Mouse (Mus musculus) testis, postnatal 10 days (tissue): ENCODE results near the gene Fbln1.

Source experiments
- DNase-seq: peaks from one replicate; pipeline ENCODE4 v3.0.0; 2021; ENCODE audit warnings: low spot score

The Fbln1 gene

DNA sequence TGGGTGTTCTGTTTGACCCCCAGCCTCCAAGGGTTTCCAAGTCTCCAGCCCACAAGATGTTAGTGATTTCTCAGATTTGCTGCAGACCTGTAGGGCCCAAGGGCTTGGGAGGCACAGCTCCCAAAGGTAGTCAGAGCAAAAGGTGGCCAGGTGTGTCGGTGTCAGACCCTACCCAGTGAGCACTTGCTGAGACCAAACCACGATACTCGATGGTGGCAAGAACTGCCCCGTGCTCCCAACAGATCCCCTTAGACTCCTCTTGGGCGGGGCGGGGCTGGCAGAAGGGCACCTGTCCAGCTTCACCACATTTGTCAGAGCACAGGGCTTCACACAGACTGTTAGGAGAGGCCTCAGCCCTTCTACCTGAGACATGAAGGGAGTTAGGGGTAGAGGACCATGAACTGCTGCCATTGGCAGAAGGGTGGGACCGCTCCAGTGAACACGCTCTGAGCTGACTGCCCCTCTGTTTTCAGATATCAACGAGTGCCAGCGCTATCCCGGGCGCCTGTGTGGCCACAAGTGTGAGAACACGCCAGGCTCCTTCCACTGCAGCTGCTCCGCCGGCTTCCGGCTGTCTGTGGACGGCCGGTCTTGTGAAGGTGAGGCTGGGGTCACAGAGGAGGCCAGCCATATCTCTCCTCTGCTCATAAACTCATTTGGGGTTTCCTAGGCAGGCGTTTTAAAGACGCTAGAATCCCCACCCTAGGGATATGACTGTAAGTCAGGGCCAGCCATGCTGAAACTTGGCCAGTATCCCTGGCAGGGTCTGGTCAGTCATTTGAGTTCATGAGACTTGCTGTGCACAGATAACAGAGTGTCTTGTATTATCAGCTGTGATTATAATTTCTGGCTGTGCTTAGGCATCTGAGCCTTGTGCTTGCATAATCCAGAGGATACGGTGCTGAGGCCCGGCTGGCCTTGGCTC lies 33.3 kb downstream of the Fbln1 start:
- no peak for DNase-seq

DNA sequence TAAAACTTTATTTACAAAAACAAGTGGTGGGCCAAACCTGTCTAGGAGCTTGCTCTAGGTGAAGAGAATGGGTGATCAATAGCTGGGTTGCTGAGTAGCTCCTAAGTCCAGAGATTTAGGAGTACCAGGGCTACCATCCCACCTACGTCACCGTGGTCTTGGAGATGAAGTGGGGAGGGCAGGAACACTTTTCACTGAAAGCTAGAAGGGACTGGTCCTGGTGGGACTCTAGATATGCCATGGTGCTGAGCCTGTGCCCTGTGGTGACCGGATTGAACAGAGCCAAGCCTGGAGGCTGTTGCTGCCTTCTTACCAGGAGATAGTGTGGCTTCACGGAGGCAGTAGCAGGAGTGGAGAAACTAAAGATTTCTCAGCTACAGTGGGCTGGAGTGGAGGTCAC lies 34.3 kb downstream of the Fbln1 start:
- DNase-seq = no peak

DNA sequence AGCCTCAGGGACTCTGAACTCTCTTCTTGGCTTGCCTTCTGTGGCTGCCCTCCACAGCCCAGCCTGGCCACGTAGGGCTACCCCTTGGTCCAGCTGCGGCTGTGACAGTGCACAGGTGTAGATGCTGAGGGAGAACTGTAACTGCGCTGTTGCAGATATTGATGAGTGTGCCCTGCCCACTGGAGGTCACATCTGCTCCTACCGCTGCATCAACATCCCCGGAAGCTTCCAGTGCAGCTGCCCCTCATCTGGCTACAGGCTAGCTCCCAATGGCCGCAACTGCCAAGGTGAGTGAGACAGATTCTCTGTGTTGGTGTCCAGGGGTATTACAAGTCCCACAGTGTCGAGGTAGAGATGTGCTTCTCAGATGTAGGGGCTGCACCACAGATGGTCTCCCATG lies 36.1 kb downstream of the Fbln1 start:
- DNase-seq = no peak

DNA sequence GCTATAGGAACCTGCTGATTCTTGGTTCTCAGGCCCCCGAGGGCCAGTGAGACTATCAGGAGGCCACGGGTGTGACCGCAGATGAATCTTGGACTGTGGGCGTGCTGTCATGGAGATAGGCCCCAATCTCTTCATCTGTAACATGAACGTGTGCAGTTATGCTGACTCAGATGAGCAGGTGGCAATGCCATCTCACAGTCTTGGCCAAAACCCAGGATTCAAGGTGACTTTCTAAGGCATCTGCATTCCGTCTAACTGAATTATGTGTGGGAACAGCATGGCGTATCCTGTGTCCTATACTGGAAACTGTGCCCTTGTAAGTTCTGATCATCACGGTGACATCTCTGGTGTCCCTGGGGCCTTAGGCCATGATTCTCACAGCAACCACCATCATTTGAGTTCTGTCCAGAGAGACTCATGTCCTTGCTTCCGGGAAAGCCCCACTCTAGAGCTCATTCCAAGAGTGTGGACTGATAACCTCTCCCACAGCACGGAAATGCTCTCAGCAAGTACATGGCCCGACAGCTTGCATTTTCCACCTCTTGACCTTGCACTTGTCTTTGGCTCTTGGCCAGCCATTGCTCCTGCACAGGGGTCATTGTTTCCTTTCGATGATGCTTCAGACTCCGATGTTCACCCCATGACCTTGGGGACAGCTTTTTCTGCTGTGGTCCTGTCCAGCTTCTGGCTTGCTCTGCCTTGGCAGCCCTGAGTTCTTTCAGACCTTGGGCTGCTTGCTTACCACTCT lies 38.8 kb downstream of the Fbln1 start:
- DNase-seq = no peak

DNA sequence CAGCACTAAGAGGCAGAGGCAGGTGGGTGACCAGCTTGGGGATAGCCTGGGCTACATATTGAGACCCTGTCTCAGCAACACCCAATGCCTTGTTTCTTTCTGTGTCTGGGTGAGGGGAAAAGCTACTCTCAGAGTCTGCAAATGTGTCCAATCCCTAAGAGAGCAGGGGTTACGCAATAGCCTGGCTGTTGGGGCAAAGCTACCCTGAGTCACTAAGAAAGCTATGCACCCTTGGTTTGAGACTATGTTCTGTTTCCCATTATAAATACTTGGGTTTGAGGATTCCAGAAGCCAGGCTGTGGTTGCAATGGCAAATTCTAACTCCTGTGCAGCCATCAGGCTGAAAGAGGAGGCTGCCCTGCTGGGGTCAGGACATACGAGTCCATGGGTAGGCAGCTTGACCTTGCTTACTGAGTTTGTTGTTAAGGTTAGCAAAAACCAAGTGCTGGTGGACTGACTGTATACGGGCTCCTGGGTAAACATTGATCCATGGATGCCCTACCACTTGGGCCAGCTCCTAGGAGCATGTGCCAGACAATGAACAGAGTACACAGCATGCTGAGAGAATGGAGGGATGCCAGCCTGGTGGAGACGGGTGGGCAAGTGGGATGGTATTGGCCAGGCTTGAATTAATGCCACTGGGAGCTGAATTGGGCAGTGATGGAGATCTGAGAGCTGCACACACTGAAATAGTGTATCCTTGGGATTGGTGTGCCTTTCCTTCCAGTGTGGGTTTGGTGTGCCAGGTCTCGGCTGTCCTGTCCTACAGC lies 39.7 kb downstream of the Fbln1 start:
- no peak for DNase-seq

DNA sequence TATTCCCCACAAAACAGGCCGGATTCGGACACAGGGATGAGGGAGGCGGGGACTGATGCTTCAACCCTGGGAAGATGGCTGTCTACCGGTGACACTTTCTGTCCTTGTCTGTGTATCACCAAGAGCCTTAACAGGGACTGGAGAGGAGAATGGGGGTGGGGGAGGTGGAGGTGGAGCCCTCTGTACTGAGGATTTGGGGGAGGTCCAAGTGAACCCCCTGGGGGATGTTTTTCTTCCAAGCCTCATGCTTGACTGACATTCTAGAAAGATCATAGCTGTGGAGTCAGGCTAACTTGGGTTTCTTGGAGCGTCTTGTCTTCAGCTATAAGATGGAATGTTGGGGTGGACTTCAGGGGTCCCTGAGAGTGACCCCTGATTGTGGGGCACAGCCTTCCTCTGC lies 40.3 kb downstream of the Fbln1 start:
- DNase-seq = no peak

DNA sequence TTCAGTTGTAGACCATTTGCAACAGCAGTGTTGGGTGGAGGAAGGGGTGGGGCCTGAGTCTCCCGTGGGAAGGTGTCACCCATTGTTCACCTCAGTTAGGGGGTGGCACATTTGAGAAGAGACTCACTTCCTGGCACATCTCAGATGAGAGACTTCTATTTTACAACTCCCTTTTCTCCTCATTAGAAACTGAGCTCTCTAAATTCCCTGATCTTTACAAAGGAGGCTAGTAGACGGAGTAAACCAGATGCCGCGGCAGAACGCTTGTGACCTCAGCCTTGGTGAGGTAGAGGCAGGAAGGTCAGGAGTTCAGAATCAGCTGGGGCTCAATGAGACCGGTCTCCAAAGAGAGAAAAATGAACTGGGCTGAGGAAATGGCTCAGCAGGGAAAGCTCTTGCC lies 41.2 kb downstream of the Fbln1 start:
- DNase-seq = no peak

DNA sequence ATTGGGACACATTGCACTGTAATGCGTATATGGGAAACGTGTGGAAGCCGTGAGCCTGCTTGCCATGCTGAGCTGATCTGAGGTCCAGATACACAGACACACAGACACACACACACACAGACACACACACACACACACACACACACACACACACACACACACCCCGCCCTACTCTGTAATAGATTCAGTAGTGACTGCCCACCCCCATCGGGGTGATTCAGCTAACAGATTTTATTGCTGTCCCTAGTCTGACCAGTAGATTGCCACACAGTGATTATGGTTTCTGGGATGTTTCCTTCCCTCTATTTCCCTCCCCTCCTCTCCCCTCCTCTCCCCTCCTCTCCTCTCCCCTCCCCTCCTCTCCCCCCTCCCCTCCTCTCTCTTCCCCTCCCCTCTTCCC lies 42.6 kb downstream of the Fbln1 start:
- no peak for DNase-seq

DNA sequence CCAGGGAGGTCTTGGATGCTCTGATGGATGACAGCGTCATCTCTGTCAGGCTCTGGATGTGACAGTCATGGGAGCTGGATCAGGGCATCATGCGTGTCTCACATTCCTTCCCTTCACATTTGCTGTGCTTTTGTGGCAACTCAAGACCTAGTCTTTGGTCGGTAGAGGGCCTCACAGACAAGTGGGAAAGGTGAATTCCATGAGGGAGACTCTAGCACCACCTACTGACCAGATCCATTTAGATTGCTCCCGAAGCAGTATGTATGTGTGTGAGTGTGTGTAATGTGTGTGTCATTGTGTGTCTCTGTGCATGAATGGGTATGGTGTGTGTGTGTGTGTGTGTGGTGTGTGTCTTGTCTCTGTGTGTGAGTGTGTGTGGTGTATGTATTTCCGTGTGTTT lies 43.5 kb downstream of the Fbln1 start:
- DNase-seq = peak; percentile 55

DNA sequence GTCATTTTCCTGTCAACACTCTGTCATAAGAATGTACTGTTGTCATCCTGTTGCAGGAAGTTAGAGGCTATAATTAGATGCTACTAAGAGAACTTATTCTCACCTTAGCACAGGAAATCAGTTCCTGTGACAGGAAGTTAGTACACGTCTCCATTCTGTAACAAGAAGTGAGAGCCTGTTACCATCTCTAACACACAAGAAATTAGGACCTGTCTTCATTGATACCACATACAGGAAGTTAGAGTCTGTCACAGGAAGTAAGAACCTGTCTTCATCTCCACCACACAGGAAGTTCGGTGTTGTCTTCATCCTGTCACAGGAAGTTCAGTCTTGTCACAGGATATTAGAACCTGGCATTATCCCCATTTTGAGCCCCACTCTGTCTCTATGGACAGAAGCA lies 44.7 kb downstream of the Fbln1 start:
- no peak for DNase-seq

DNA sequence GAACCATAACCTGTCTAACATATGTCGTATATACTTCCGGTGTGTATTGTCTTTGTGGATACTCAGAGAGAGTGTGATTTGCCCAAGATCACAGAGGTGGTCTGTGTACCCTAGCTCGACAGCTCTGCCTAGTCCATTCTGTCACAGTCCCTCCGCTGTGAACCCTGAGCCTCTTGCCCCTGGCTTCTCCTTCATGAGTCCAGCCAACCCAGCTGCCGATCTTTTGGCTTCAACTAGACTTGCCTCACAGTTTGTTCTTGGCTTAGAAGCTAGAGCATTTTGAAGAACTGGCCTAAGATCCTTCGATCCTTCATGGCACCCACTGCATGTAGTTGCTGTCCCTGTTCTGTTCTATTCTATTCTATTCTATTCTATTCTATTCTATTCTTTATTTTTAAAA lies 46.7 kb downstream of the Fbln1 start:
- DNase-seq = no peak

DNA sequence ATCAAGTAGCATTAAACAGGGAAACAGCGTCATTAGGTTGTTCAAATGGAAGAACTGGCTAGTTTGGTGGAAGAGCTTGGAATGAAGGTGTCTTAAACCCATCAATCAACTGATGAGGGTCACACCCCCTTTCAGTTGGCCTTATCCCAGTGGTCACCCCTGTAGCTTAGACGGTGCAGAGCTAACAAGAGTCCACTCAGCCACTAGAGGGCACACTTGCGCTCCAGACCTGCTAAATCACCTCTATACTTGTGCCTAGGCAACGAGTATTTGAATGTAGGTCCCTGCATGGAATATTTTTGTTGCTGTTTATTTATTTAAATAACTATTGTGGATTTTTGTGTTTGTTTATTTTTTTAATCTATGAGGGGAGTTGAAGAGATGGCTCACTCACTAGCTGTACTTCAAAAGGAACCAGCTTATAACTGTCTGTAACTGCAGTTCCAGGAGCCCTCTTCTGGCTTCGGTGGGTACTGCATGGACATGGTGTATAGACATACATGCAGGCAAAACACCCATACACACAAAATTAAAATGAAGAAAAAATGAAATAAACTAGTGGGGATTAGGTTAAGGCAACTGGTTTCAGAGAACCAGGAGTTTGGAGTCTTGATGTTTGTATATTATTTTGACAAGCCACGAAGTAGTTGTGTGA lies 52.2 kb downstream of the Fbln1 start:
- peak; percentile 81 for DNase-seq

DNA sequence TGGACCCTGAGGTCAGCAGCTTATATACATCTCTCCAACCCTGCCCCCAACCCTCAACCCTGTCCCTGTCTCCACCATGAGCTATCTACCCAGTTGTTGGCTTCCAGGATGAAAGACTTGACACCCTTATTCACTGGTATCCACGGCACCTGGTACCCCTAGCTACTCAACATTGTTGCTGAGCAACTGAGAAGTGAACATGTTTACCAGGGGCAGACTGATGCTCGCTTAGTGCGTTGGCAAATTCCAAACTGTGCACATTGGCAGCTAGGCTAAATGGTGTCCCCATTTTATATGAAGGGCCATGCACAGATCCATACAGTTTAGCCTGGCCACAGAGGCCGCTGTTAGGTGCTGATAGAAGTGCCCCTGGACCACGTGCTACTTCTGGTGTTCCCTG lies 57.1 kb downstream of the Fbln1 start:
- DNase-seq = no peak

DNA sequence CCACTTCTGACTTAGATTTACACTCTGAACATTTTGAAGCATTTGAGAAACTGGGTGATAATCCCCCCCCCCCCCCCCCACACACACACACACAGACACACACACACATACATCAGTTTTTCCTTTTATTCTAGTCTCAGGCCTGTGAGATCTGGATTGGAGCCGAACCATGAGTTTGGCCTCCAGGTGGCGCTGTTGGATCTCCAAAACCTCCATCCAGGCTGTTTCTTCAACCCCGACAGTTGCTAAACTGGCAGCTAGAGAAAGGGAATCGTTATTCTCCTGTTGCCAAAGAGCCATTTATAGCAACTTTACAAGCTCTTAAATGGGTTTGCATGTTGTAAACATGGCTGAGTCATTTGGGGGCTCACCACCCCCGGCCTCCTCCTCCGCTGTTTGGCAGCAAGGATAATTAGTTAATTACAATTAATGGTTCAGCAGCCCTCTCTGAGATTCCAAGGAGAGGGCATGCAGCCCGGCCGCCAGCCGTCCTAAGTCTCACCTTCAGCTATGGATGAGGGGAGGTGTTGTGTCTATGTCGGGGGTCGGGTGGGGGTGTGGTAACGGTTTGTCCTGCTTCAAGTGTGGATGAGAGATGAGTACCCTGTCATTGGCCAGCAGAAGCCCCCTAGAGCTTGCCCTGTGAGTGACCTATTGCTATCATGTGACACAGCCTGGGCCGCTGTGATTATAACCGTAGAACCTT lies 61.1 kb downstream of the Fbln1 start:
- DNase-seq = peak; percentile 94

DNA sequence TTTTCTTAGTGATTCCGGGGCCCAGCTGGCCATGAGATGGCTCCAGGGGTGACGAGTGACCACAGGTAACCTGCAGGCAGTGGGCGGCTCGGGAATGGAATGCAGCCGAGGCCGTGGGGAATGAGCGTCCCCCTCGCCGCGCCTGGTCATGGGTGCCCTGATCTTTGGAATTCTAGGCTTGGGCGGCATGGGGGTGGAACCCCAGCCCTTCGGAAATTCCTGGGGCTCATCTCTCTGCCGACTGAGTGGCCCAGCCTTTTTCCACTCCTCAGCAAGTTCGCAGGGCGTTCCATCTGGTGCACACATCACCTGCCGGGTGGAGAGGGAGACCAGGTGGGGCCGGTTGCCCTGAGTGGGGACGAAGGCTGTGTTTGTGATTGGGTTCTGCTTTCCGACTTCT lies 62.1 kb downstream of the Fbln1 start:
- no peak for DNase-seq

DNA sequence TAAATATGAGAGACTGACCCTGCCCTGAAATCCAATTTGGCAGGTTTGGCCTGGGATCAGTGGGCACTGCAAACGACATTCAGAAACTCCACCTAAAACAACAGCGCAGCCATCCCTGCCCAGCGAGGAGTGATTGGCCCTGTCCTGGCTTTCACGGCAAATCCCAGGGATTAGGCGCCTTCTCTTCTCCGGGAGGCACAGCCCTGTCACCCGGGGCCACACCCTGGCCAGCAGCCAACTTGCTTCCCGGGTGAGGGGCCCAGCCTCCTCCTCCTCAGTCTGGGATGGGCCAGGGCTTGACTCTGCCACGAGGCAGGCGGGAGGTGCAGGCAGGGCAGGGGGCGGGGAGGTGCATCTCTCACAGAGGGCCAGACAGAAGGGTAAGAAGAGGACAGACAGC lies 67.2 kb downstream of the Fbln1 start:
- peak; percentile 56 for DNase-seq

DNA sequence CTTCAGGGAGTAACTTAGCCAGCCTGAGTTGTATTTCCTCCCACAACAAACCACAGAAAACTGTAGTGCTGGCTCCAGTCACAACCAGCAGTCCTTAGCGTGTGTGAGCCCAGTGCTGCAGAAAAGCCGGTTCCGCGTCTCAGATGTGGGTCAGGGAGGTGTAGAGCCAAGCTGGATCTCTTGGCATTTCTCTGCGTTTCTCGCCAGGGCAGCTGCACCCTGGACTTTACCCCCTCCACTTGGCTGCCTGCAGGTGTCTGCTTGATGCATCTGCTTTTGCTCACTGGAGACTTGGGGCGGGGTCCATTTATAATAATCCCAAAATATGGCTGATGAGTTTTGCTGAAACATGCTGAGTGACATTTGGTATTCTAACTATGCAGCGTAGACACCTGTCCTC lies 71.5 kb downstream of the Fbln1 start:
- no peak for DNase-seq

DNA sequence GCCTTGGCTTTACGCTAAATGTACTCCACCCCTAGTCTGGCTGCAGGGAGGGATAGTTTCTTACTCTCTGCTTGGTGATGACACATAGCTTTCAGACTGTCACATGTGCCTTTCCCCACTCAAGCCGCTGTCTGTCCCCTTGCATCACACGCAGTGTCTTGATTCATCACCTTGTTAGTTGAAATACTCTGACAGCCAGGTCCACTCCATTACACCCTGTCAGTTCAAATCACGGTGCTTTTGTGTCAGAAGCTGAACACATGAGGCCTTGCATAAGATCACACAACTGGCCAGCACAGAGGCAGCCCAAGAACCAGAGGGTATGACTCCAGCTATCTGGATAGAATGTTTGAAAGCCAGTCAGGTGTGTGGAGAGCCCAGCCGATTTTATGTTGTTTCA lies 73.2 kb downstream of the Fbln1 start:
- DNase-seq = no peak

DNA sequence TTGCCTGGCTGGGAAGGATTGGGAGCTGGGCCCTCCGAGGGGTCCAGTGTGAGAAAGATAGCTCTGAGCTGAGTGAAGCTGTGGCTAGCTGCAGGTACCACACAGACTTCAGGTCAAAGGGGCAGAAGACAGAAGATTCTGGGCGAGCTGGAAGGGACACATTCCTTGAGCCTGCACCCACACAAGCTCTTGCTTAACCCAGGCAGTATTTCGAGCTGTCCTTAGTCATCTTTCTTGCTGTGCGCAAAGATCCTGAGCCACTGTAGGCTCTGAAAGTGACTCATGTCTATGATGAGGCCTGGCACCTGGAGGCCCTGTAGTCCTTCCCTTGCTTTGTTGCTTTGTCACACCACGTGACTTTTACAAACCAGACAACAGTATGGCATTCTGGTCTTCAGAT lies 76.3 kb downstream of the Fbln1 start:
- DNase-seq = no peak

DNA sequence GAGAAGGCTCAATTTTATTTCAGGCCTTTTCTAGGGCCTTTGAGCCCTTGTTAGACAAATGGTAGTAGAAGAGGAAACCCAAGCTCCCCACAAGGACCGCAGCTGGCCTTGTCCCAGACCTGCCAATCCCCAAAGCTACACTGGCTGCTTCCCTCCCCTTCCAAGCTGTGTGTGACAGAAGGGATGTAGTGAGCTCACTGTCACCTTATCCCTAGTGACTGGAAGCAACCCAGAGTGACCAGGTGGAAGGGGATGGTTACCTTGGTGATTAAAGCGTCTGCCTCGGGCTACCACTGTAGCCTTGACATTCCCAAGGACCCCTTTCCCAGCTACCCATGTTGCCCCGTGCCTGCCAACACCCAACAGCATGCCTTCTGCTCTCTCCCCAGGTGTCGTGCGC lies 78.9 kb downstream of the Fbln1 start:
- DNase-seq = no peak

DNA sequence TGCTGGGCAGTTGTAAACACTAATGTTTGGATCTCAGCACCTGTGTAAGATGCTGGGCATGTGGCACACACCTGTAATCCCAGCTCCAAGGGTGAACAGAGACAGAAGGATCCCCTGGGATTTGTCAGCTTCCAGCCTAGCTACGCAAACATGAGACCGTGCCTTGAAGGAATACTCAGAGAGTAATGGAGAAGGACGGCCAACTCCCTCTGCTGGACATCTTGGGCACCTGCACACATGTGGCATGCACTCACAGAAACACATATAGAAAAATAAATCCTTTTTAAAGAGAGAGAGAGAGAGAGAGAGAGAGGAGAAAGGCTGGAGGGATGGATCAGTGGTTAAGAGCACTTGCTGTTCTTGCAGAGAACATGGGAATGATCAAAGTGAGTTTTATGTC lies 88.9 kb downstream of the Fbln1 start:
- no peak for DNase-seq

DNA sequence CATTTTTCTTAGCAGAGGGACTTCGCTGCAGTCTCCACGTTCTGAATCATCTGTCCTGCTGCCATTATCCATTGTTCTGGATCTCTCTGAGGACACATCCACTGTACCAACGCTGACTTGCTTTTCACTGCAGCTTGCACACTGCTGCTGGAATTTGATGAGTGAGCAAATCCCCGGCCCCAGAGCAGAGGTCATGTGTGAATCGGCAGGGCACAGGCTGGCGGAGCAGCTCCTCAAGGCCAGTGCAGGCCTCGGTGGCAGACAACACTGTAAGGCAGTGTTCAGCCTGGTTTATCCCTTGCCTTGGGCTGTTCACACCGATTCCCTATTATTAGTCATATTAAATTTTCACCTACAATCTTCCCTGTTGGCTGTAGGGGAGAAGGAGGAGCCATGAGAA lies 89.8 kb downstream of the Fbln1 start:
- DNase-seq = no peak
